Mouse (Mus musculus) liver, embryonic 15.5 days (tissue): ENCODE measurements around the gene Taf6. TPM values are rescaled to one million over a fixed set of nuclear protein-coding genes. Genes with fewer than 3 reads are reported as not detected.

Source experiments
- ATAC-seq: fragments of 200-750 bp; cut with Nextera tagmentation; 2 replicates; pipeline ENCODE4 v1.8.0; 2017; ENCODE audit warnings: moderate number of reproducible peaks, mild to moderate bottlenecking, moderate library complexity; ENCODE audit not compliant: insufficient read depth
- H3K27ac ChIP-seq: fragments of 300-500 bp; sonication (generic); replicated peaks from 2 replicates; pipeline ENCODE4 v1.5.1; 2015; ENCODE audit warnings: mild to moderate bottlenecking, inconsistent platforms
- H3K27me3 ChIP-seq: fragments of 300-500 bp; sonication (generic); 2 replicates; pipeline ENCODE4 v1.6.1; 2015; ENCODE audit warnings: mild to moderate bottlenecking, inconsistent platforms
- H3K36me3 ChIP-seq: fragments of 300-500 bp; sonication (generic); replicated peaks from 2 replicates; pipeline ENCODE4 v1.6.1; 2015; ENCODE audit warnings: moderate library complexity, mild to moderate bottlenecking, inconsistent platforms
- H3K4me1 ChIP-seq: fragments of 300-500 bp; sonication (generic); replicated peaks from 2 replicates; pipeline ENCODE4 v1.6.1; 2015; ENCODE audit warnings: inconsistent platforms
- H3K4me2 ChIP-seq: fragments of 300-500 bp; sonication (generic); 2 replicates; pipeline ENCODE4 v1.6.1; 2015; ENCODE audit warnings: moderate library complexity, mild to moderate bottlenecking, inconsistent platforms
- H3K4me3 ChIP-seq: fragments of 300-500 bp; sonication (generic); replicated peaks from 2 replicates; pipeline ENCODE4 v1.5.1; 2015; ENCODE audit warnings: mild to moderate bottlenecking, inconsistent platforms
- H3K9ac ChIP-seq: fragments of 300-500 bp; sonication (generic); 2 replicates; pipeline ENCODE4 v1.6.1; 2015; ENCODE audit warnings: moderate library complexity, mild to moderate bottlenecking, inconsistent platforms
- H3K9me3 ChIP-seq: fragments of 300-500 bp; sonication (generic); replicated peaks from 2 replicates; pipeline ENCODE4 v1.6.1; 2016; ENCODE audit warnings: inconsistent platforms
- WGBS: fragments of 180-500 bp; shearing (Covaris S2); methylation state at CpG from one replicate; pipeline ENCODE4 v1.1.7; 2015; ENCODE audit warnings: mixed read lengths; ENCODE audit not compliant: insufficient replicate concordance; 5-methylcytosine and 5-hydroxymethylcytosine counted together
- polyA plus RNA-seq: library from polyadenylated mRNA; unstranded; fragments of >200 nt; fragmentation: Nextera tagmentation; extraction: Ambion mirVana; gene quantifications from 2 replicates; pipeline ENCODE4 v1.2.1, GENCODE M21; 2015

The Taf6 gene
- polyA plus RNA-seq, 1 experiment from 2014 or later: 36.8 TPM

DNA sequence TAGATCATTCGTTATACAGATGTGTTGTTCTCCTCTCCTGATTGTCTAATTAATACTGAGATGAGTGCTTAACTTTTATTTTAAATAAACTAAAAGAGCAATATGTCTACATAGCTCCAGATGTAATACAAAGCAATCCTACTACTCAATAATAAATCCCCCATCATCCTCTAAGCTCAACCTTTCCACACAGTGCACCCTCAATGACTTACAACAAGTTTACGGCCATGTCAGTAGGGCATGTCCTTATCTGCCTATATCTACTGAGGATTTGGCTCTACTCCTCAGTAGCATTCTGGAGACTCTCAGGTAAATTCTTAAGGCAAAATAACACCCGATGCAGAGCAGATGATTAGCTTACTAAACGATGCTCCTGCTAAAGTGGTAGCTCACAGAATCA is 20.6 kb upstream of the Taf6 start:
- no peaks in the 10 kb centered on the region for H3K27me3 ChIP-seq
- H3K36me3 ChIP-seq: no peaks in the 10 kb centered on the region
- no peak for ATAC-seq
- H3K9me3 ChIP-seq: 0 out of 2 replicates have a peak, but pooled peaks cover 3% of the 10 kb centered on the region
- no peaks in the 10 kb centered on the region for H3K4me1 ChIP-seq
- H3K9ac ChIP-seq: no peak overlapping the region
- no peak overlapping the region for H3K27ac ChIP-seq
- 54% methylated on average over 4 of the region's 4 CpGs for WGBS
- H3K4me2 ChIP-seq: no peak overlapping the region
- H3K4me3 ChIP-seq: no peak overlapping the region

GRCm38 (mm10) chr5:138207253-138207652 is 20.0 kb upstream of the Taf6 start:
- no peak for ATAC-seq
- H3K36me3 ChIP-seq: no peaks in the 10 kb centered on the region
- no peak overlapping the region for H3K4me2 ChIP-seq
- H3K27me3 ChIP-seq: no peaks in the 10 kb centered on the region
- 66% methylated on average over 1 of the region's 1 CpGs for WGBS
- no peak overlapping the region for H3K9ac ChIP-seq
- 0 out of 2 replicates have a peak, but pooled peaks cover 3% of the 10 kb centered on the region for H3K9me3 ChIP-seq
- H3K4me1 ChIP-seq: no peaks in the 10 kb centered on the region
- no peak overlapping the region for H3K27ac ChIP-seq
- H3K4me3 ChIP-seq: no peak overlapping the region

DNA sequence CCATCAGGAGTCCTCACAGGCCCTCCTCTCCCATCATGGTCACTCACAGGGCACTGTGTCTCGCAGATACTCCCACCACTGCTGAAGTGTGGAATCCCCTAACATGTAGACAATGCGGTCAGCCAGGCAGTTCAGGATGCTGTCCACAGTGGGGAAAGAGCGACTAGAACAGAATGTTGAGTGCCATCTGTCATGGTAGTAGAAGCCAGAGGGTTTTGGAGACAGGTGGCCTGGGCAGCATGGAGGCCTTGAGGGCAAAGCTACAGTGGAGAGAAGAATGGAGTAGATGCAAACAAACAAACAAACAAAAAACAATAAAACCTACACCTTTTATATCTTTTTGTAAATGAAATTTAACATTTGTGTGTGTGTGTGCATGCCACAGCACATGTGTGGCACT is 14.8 kb upstream of the Taf6 start:
- Histone ChIP-seq H3K27ac (no peak overlapping the region), H3K4me1 (no peaks in the 10 kb centered on the region), H3K36me3 (no peaks in the 10 kb centered on the region), H3K4me2 (no peak overlapping the region), H3K4me3 (no peak overlapping the region), H3K27me3 (no peaks in the 10 kb centered on the region), H3K9ac (no peak overlapping the region), H3K9me3 (0 out of 2 replicates have a peak, but pooled peaks cover 3% of the 10 kb centered on the region)
- ATAC-seq: no peak
- 61% methylated on average over 3 of the region's 3 CpGs for WGBS

DNA sequence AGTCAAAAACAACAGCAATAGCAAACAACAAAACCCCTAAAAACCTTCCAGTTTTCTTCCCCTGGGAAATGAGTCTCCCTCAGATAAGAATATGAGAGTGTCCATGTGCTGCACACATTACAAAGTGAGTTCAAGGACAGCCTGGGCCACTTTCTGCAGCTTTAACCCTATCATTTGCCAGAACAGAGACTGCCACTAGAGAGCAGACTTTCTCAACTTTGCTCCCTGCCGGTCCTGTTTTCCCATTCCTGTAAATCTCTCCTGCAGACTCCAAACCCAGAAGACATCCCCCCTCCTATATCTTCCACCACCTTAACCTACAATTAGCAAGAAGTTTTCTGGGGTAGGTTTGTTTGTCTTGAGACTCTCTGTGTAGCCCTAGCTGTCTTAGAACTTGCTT is 12.3 kb upstream of the Taf6 start:
- H3K4me1 ChIP-seq: peaks cover 13% of the 10 kb centered on the region
- 5% methylated on average over 1 of the region's 1 CpGs for WGBS
- no peaks in the 10 kb centered on the region for H3K9me3 ChIP-seq
- H3K9ac ChIP-seq: no peak overlapping the region
- no peak overlapping the region for H3K4me3 ChIP-seq
- no peak overlapping the region for H3K27ac ChIP-seq
- H3K27me3 ChIP-seq: no peaks in the 10 kb centered on the region
- ATAC-seq: no peak
- H3K36me3 ChIP-seq: no peaks in the 10 kb centered on the region
- no peak overlapping the region for H3K4me2 ChIP-seq

GRCm38 (mm10) chr5:138195463-138195862 is 8.2 kb upstream of the Taf6 start:
- Histone ChIP-seq H3K4me2 (peak overlapping the region; percentile 100), H3K36me3 (peaks cover 7% of the 10 kb centered on the region; the same call in 1 of the 2 replicates), H3K9ac (peak overlapping the region; percentile 84; the same call in 1 of the 2 replicates), H3K27me3 (no peaks in the 10 kb centered on the region), H3K9me3 (no peaks in the 10 kb centered on the region), H3K27ac (0 out of 2 replicates have a peak overlapping the region, but pooled peaks have one; percentile 82), H3K4me1 (peaks cover 23% of the 10 kb centered on the region), H3K4me3 (peak overlapping the region; percentile 81; the same call in 1 of the 2 replicates)
- no peak for ATAC-seq
- WGBS: 48% methylated on average over 7 of the region's 7 CpGs

GRCm38 (mm10) chr5:138194755-138195345 is 7.6 kb upstream of the Taf6 start:
- H3K36me3 ChIP-seq: peaks cover 11% of the 10 kb centered on the region; the same call in 1 of the 2 replicates
- WGBS: 3% methylated on average over 29 of the region's 29 CpGs
- H3K4me3 ChIP-seq: peak overlapping the region; percentile 81
- H3K27me3 ChIP-seq: no peaks in the 10 kb centered on the region
- H3K9ac ChIP-seq: peak overlapping the region; percentile 84
- H3K27ac ChIP-seq: peak overlapping the region; percentile 82
- H3K4me1 ChIP-seq: peaks cover 23% of the 10 kb centered on the region
- peak; percentile 37 for ATAC-seq
- H3K9me3 ChIP-seq: no peaks in the 10 kb centered on the region
- H3K4me2 ChIP-seq: peak overlapping the region; percentile 100

- Histone ChIP-seq H3K4me3 (peak within 1 kb of the TSS; percentile 81), H3K36me3 (peaks cover 11% of the 10 kb centered on the region; the same call in 1 of the 2 replicates), H3K27ac (peak within 1 kb of the TSS; percentile 82), H3K27me3 (no peaks in the 10 kb centered on the region), H3K4me1 (peaks cover 23% of the 10 kb centered on the region), H3K4me2 (peak within 1 kb of the TSS; percentile 100), H3K9ac (peak within 1 kb of the TSS; percentile 84), H3K9me3 (no peaks in the 10 kb centered on the region)
- 5% methylated on average over 54 of the region's 54 CpGs for WGBS
- ATAC-seq: peak; percentile 82
These were observed 6.8 kb upstream of the Taf6 start, which contains the start of gene Mblac1 for GRCm38 (mm10) chr5:138193771-138194727. TSS of gene Mblac1 (plus strand) at chr5:138194314.

DNA sequence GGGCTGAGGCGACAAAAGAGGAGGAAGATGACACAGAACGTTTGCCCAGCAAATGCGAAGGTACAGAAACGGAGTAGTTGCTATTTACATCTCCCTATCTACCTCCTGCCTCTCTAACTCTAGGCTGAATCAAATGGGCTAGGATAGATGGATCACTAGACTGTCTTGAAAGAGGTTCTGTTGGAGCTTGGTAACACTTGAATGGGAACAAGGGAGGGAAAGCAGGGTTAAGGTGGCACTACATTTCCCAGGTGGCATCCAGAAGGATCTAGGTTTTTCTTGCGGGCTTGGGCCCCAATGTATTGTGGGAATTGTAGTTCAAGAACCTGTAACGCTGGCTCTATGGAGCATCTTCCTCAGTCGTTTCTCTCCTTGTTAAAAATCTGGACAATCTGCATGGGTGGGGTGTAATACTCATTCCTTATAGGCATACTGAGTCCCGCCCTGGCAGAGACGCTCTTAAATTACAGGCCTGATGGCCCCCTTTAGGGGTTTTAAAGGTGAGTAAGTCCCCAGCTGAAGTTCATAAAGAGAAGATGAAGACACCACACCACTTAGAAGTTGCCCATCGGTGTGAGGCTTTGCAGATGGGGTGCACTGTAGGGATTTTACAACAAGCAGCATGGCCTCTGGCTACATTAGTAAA is 533 bp upstream of the Taf6 start:
- Histone ChIP-seq H3K4me2 (peak overlapping the region; percentile 83), H3K27ac (peak overlapping the region; percentile 82), H3K4me3 (peak overlapping the region; percentile 79), H3K9ac (peak overlapping the region; percentile 72), H3K27me3 (no peaks in the 10 kb centered on the region), H3K36me3 (peaks cover 25% of the 10 kb centered on the region), H3K9me3 (no peaks in the 10 kb centered on the region), H3K4me1 (peaks cover 32% of the 10 kb centered on the region)
- 0% methylated on average over 10 of the region's 10 CpGs for WGBS
- ATAC-seq: peak; percentile 83

DNA sequence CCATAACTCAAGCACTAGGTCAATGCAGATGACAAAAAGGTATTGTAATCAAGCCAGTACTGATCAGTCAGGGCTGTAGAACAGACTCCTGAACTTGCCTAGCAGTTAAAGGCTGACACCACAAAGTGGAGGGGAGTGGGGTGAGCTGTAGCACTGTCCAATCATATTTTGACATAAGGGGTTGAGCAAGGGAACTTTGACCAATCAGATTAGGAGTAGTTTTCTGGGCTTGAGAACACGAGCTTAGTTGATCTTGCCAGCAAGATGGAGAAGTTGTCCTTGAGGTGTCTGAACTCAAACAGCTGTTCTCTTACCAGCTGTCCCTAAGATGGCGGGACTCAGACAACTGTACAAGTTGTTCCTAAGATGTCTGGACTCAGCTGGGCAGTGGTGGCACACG is 14.0 kb downstream of the Taf6 start:
- H3K36me3 ChIP-seq: peaks cover 65% of the 10 kb centered on the region

DNA sequence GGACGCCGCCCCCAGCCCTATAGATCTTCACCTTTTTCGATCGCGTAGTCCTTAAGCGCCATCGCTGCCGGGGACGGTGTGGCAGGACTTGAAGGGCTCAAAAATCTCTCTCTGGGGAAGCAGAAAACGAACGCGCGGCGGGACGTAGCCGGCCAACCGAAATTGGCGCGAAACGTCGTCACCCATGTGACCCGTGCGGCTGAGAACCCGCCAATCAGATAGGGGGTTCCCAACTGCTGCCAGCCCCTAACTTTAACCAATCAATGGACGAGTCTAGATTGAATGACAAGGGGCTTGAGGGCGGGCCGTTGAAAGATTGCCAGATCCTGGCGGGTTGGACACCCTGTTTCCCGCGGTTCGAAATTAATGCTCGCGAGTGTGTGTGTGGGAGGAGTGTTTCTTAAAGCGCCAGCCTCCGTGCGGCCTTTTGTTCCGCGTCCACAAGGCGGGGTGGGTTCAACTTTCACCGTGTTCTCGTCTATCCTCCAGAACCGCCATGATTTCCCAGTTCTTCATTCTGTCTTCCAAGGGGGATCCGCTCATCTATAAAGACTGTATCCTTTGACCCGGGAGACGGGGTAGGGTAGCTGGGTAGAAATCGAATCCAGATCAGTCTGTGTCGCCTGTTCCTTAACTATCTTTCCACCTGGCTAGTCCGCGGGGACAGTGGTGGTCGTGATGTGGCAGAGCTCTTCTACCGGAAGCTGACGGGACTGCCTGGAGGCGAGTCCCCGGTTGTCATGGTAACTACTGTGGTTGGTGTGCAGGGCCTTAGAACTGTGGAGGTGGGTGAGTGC is 15.4 kb downstream of the Taf6 start, which contains the start of the genes Ap4m1 and Mcm7:
Gene Ap4m1 (plus strand): TSS at position 308 of the 797 bp plus-strand sequence.
Gene Mcm7 (minus strand): TSS at position 728 of the 797 bp plus-strand sequence.
- peak within 1 kb of the TSS; percentile 96 for H3K27ac ChIP-seq
- ATAC-seq: peak; percentile 86

More for the DNA sequence above, 14.0 kb downstream of the Taf6 start:
- Histone ChIP-seq H3K4me3 (no peak overlapping the region; the same call in 1 of the 2 replicates), H3K4me2 (peak overlapping the region; percentile 87), H3K27me3 (no peaks in the 10 kb centered on the region), H3K27ac (peak overlapping the region; percentile 96), H3K9me3 (no peaks in the 10 kb centered on the region), H3K9ac (peak overlapping the region; percentile 85; the same call in 1 of the 2 replicates), H3K4me1 (peaks cover 37% of the 10 kb centered on the region)
- ATAC-seq: no peak
- 55% methylated on average over 3 of the region's 3 CpGs for WGBS

More for the DNA sequence above, 15.4 kb downstream of the Taf6 start, which contains the start of the genes Ap4m1 and Mcm7:
- Histone ChIP-seq H3K27me3 (no peaks in the 10 kb centered on the region), H3K36me3 (peaks cover 65% of the 10 kb centered on the region), H3K9me3 (no peaks in the 10 kb centered on the region), H3K4me1 (peaks cover 49% of the 10 kb centered on the region), H3K4me2 (peak within 1 kb of the TSS; percentile 87), H3K9ac (peak within 1 kb of the TSS; percentile 85), H3K4me3 (peak within 1 kb of the TSS; percentile 93)
- WGBS: under 1% methylated on average over 54 of the region's 54 CpGs
